Mouse (Mus musculus): Measurements from ENCODE around the gene Zcchc7. TPM values are rescaled to one million over a fixed set of nuclear protein-coding genes. Genes with fewer than 3 reads are reported as not detected.

Zcchc7 gene
- polyA plus RNA-seq, 1 experiment, result 38.1 TPM

- TF ChIP-seq CTCF (IDR thresholded peaks at IDR 0.05; ENCODE audit: borderline replicate concordance, extremely low read depth, insufficient read depth, insufficient read length), result no peak
Observed at GRCm38 (mm10) chr4:44917907-44918306, 162.2 kb downstream of the Zcchc7 start.

GRCm38 (mm10) chr4:44920831-44921230 lies 165.2 kb downstream of the Zcchc7 start:
- TF ChIP-seq POLR2A (IDR thresholded peaks at IDR 0.05; ENCODE audit: borderline replicate concordance, extremely low read depth, insufficient read depth, insufficient read length, poor library complexity, severe bottlenecking) (no peak), CTCF (IDR thresholded peaks at IDR 0.05; ENCODE audit: borderline replicate concordance, extremely low read depth, insufficient read depth, insufficient read length) (no peak)
- no peak for DNase-seq (ENCODE audit: low read depth)

More at GRCm38 (mm10) chr4:44917907-44918306, 162.2 kb downstream of the Zcchc7 start:
- DNase-seq (ENCODE audit: low read depth), result peak; percentile 82

GRCm38 (mm10) chr4:44922466-44923128 lies 166.9 kb downstream of the Zcchc7 start:
- TF ChIP-seq CTCF (IDR thresholded peaks at IDR 0.05; ENCODE audit: borderline replicate concordance, extremely low read depth, insufficient read depth, insufficient read length) (no peak), POLR2A (IDR thresholded peaks at IDR 0.05; ENCODE audit: borderline replicate concordance, extremely low read depth, insufficient read depth, insufficient read length, poor library complexity, severe bottlenecking) (no peak)
- no peak for DNase-seq (ENCODE audit: low read depth)

- TF ChIP-seq CTCF (IDR thresholded peaks at IDR 0.05; ENCODE audit: borderline replicate concordance, extremely low read depth, insufficient read depth, insufficient read length) (no peak), POLR2A (IDR thresholded peaks at IDR 0.05; ENCODE audit: borderline replicate concordance, extremely low read depth, insufficient read depth, insufficient read length, poor library complexity, severe bottlenecking) (no peak)
Observed at GRCm38 (mm10) chr4:44923129-44923481, 167.4 kb downstream of the Zcchc7 start.

GRCm38 (mm10) chr4:44927934-44928333 lies 172.3 kb downstream of the Zcchc7 start:
- TF ChIP-seq CTCF (IDR thresholded peaks at IDR 0.05; ENCODE audit: borderline replicate concordance, extremely low read depth, insufficient read depth, insufficient read length), result no peak
- TF ChIP-seq POLR2A (IDR thresholded peaks at IDR 0.05; ENCODE audit: borderline replicate concordance, extremely low read depth, insufficient read depth, insufficient read length, poor library complexity, severe bottlenecking), result no peak
- DNase-seq (ENCODE audit: low read depth), result no peak

More at GRCm38 (mm10) chr4:44923129-44923481, 167.4 kb downstream of the Zcchc7 start:
- no peak for DNase-seq (ENCODE audit: low read depth)

- TF ChIP-seq CTCF (IDR thresholded peaks at IDR 0.05; ENCODE audit: borderline replicate concordance, extremely low read depth, insufficient read depth, insufficient read length) (no peak), POLR2A (IDR thresholded peaks at IDR 0.05; ENCODE audit: borderline replicate concordance, extremely low read depth, insufficient read depth, insufficient read length, poor library complexity, severe bottlenecking) (no peak)
- no peak for DNase-seq (ENCODE audit: low read depth)
Observed at GRCm38 (mm10) chr4:44928790-44929189, 173.1 kb downstream of the Zcchc7 start.

GRCm38 (mm10) chr4:44930406-44930805 lies 174.7 kb downstream of the Zcchc7 start:
- no peak for TF ChIP-seq POLR2A (IDR thresholded peaks at IDR 0.05; ENCODE audit: borderline replicate concordance, extremely low read depth, insufficient read depth, insufficient read length, poor library complexity, severe bottlenecking)
- TF ChIP-seq CTCF (IDR thresholded peaks at IDR 0.05; ENCODE audit: borderline replicate concordance, extremely low read depth, insufficient read depth, insufficient read length), result no peak
- no peak for DNase-seq (ENCODE audit: low read depth)

GRCm38 (mm10) chr4:44931732-44932131 lies 176.1 kb downstream of the Zcchc7 start:
- no peak for DNase-seq (ENCODE audit: low read depth)
- no peak for TF ChIP-seq POLR2A (IDR thresholded peaks at IDR 0.05; ENCODE audit: borderline replicate concordance, extremely low read depth, insufficient read depth, insufficient read length, poor library complexity, severe bottlenecking)
- TF ChIP-seq CTCF (IDR thresholded peaks at IDR 0.05; ENCODE audit: borderline replicate concordance, extremely low read depth, insufficient read depth, insufficient read length), result no peak

GRCm38 (mm10) chr4:44938359-44939340 lies 183.0 kb downstream of the Zcchc7 start:
- DNase-seq (ENCODE audit: low read depth), result no peak
- TF ChIP-seq POLR2A (IDR thresholded peaks at IDR 0.05; ENCODE audit: borderline replicate concordance, extremely low read depth, insufficient read depth, insufficient read length, poor library complexity, severe bottlenecking) (no peak), CTCF (IDR thresholded peaks at IDR 0.05; ENCODE audit: borderline replicate concordance, extremely low read depth, insufficient read depth, insufficient read length) (no peak)

GRCm38 (mm10) chr4:44939576-44940249 lies 184.0 kb downstream of the Zcchc7 start:
- no peak for TF ChIP-seq CTCF (IDR thresholded peaks at IDR 0.05; ENCODE audit: borderline replicate concordance, extremely low read depth, insufficient read depth, insufficient read length)
- TF ChIP-seq POLR2A (IDR thresholded peaks at IDR 0.05; ENCODE audit: borderline replicate concordance, extremely low read depth, insufficient read depth, insufficient read length, poor library complexity, severe bottlenecking), result no peak
- no peak for DNase-seq (ENCODE audit: low read depth)

GRCm38 (mm10) chr4:44940286-44940685 lies 184.6 kb downstream of the Zcchc7 start:
- no peak for TF ChIP-seq POLR2A (IDR thresholded peaks at IDR 0.05; ENCODE audit: borderline replicate concordance, extremely low read depth, insufficient read depth, insufficient read length, poor library complexity, severe bottlenecking)
- no peak for TF ChIP-seq CTCF (IDR thresholded peaks at IDR 0.05; ENCODE audit: borderline replicate concordance, extremely low read depth, insufficient read depth, insufficient read length)
- no peak for DNase-seq (ENCODE audit: low read depth)
